13 mouse cellular contexts compared by ENCODE assay signal in genomic region chr5:114964967-114965898, GRCm38 (mm10). TPM values are rescaled to one million over a fixed set of nuclear protein-coding genes. Genes with fewer than 3 reads are reported as not detected.
DNase-seq lines count a peak whose midpoint lies in the region; ATAC-seq and TF ChIP-seq lines count a peak whose summit lies in the region.
"Had no signal": no experiment of that assay in that cellular context is flagged by ENCODE, and none has a peak within 500 bp of the region (broad histone marks: within the 10 kb centered on the region; RNA-seq: fewer than 3 reads in every experiment).

No protein-coding gene starts in this region.

- peaks cover 44% of the 10 kb centered on the region for H3K4me1 ChIP-seq in kidney, embryonic 16.5 days (ENCODE audit: insufficient read depth, low read length)
- H3K4me1 ChIP-seq in liver, postnatal 0 days (ENCODE audit: insufficient read depth), result peaks cover 16% of the 10 kb centered on the region
- peaks cover 17% of the 10 kb centered on the region for H3K4me1 ChIP-seq in midbrain, embryonic 10.5 days
- no peaks in the 10 kb centered on the region for H3K4me1 ChIP-seq in midbrain, postnatal 0 days (ENCODE audit: insufficient read depth, low read length)
- H3K4me1 ChIP-seq: lung, embryonic 15.5 days had no signal

- 40% methylated on average over 17 of the region's 17 CpGs for WGBS in kidney, embryonic 16.5 days
- WGBS in liver, postnatal 0 days (ENCODE audit: insufficient replicate concordance), result 36% methylated on average over 17 of the region's 17 CpGs
- WGBS in midbrain, embryonic 10.5 days, result 77% methylated on average over 17 of the region's 17 CpGs
- WGBS in midbrain, postnatal 0 days, result 73% methylated on average over 17 of the region's 17 CpGs

- no peaks in the 10 kb centered on the region for H3K9me3 ChIP-seq in kidney, embryonic 16.5 days (ENCODE audit: low read length)
- no peaks in the 10 kb centered on the region for H3K9me3 ChIP-seq in liver, postnatal 0 days (ENCODE audit: low read length)
- no peaks in the 10 kb centered on the region for H3K9me3 ChIP-seq in midbrain, embryonic 10.5 days (replicated peaks)
- no peaks in the 10 kb centered on the region for H3K9me3 ChIP-seq in midbrain, postnatal 0 days (ENCODE audit: low read length)
- H3K9me3 ChIP-seq: G1E; lung, embryonic 15.5 days; midbrain, embryonic 12.5 days; neural tube, embryonic 15.5 days had no signal

- ATAC-seq in kidney, embryonic 16.5 days (ENCODE audit: low FRiP score, low TSS enrichment), result 0 out of 2 replicates have a peak, but pooled peaks have one; percentile 25
- peak; percentile 35; the same call in 1 of the 2 replicates for ATAC-seq in liver, postnatal 0 days
- ATAC-seq in midbrain, postnatal 0 days (ENCODE audit: low FRiP score), result no peak

- no peak overlapping the region for H3K4me3 ChIP-seq in kidney, embryonic 16.5 days (ENCODE audit: low read length)
- no peak overlapping the region for H3K4me3 ChIP-seq in liver, postnatal 0 days (ENCODE audit: low read depth, low read length)
- no peak overlapping the region for H3K4me3 ChIP-seq in midbrain, embryonic 10.5 days
- no peak overlapping the region for H3K4me3 ChIP-seq in midbrain, postnatal 0 days (ENCODE audit: low read depth, low read length)
- H3K4me3 ChIP-seq: lung, embryonic 15.5 days; midbrain, embryonic 12.5 days; neural tube, embryonic 15.5 days had no signal

- peak overlapping the region; percentile 30; the same call in 1 of the 2 replicates for H3K4me2 ChIP-seq in kidney, embryonic 16.5 days (replicated peaks; ENCODE audit: low read depth, low read length)
- peak overlapping the region; percentile 61 for H3K4me2 ChIP-seq in liver, postnatal 0 days (ENCODE audit: low read depth, low read length)
- H3K4me2 ChIP-seq in midbrain, postnatal 0 days (ENCODE audit: low read depth, low read length, poor library complexity, severe bottlenecking), result no peak overlapping the region
- H3K4me2 ChIP-seq: lung, embryonic 15.5 days; midbrain, embryonic 12.5 days; neural tube, embryonic 15.5 days had no signal

- no peak for TF ChIP-seq CTCF in liver, postnatal 0 days (IDR thresholded peaks at IDR 0.05; ENCODE audit: low read depth)
- TF ChIP-seq CTCF in midbrain, postnatal 0 days (IDR thresholded peaks at IDR 0.05), result no peak

- no peak for TF ChIP-seq EP300 in liver, postnatal 0 days (IDR thresholded peaks at IDR 0.05; ENCODE audit: low read depth)

- peak overlapping the region; percentile 93 for H3K27ac ChIP-seq in kidney, embryonic 16.5 days (ENCODE audit: low read length)
- H3K27ac ChIP-seq in liver, postnatal 0 days (ENCODE audit: low read depth), result peak overlapping the region; percentile 70
- H3K27ac ChIP-seq in midbrain, embryonic 10.5 days (replicated peaks), result no peak overlapping the region
- H3K27ac ChIP-seq in midbrain, postnatal 0 days (ENCODE audit: low read depth, low read length), result no peak overlapping the region
- H3K27ac ChIP-seq: lung, embryonic 15.5 days; midbrain, embryonic 12.5 days; neural tube, embryonic 15.5 days had no signal

- no peaks in the 10 kb centered on the region for H3K27me3 ChIP-seq in kidney, embryonic 16.5 days (ENCODE audit: insufficient read depth, low read length)
- H3K27me3 ChIP-seq in liver, postnatal 0 days (ENCODE audit: insufficient read depth, low read length), result no peaks in the 10 kb centered on the region
- H3K27me3 ChIP-seq in midbrain, embryonic 10.5 days (ENCODE audit: low read depth, poor library complexity, severe bottlenecking), result peaks cover 22% of the 10 kb centered on the region
- H3K27me3 ChIP-seq in midbrain, postnatal 0 days (ENCODE audit: insufficient read depth, low read length), result no peaks in the 10 kb centered on the region

- H3K36me3 ChIP-seq in kidney, embryonic 16.5 days (ENCODE audit: insufficient read depth, low read length), result no peaks in the 10 kb centered on the region
- no peaks in the 10 kb centered on the region for H3K36me3 ChIP-seq in liver, postnatal 0 days (replicated peaks; ENCODE audit: insufficient read depth, low read length)
- no peaks in the 10 kb centered on the region for H3K36me3 ChIP-seq in midbrain, embryonic 10.5 days
- no peaks in the 10 kb centered on the region for H3K36me3 ChIP-seq in midbrain, postnatal 0 days (ENCODE audit: insufficient read depth, low read length)
- H3K36me3 ChIP-seq: G1E; lung, embryonic 15.5 days; midbrain, embryonic 12.5 days; neural tube, embryonic 15.5 days had no signal

- DNase-seq in CD4-positive helper T cell, adult 2 months (ENCODE audit: low read depth, low spot score), result peak; percentile 17
- peak; percentile 9 for DNase-seq in T-cell, adult 2 months (ENCODE audit: low spot score)
- no peak for DNase-seq in liver, postnatal 0 days
- no peak for DNase-seq in midbrain, embryonic 10.5 days (ENCODE audit: low spot score)
- no peak for DNase-seq in midbrain, postnatal 0 days (ENCODE audit: low spot score)
- no peak for DNase-seq in cerebellum, postnatal 25 days

- H3K9ac ChIP-seq in kidney, embryonic 16.5 days (replicated peaks; ENCODE audit: low read length), result peak overlapping the region; percentile 27; the same call in 1 of the 2 replicates
- peak overlapping the region; percentile 34 for H3K9ac ChIP-seq in liver, postnatal 0 days (replicated peaks)
- no peak overlapping the region for H3K9ac ChIP-seq in midbrain, postnatal 0 days (replicated peaks; ENCODE audit: low read length, poor library complexity, severe bottlenecking)
- H3K9ac ChIP-seq: lung, embryonic 15.5 days; midbrain, embryonic 12.5 days; neural tube, embryonic 15.5 days had no signal

RNA-seq across cellular contexts. Expression of gene Hnf1a, which starts 5.7 kb away (rescaled TPM):
- polyA plus RNA-seq in kidney, embryonic 16.5 days (2015; fragmentation: Nextera tagmentation; extraction: Ambion mirVana), result 12.6 and 15.4 TPM in 2 replicates
- polyA plus RNA-seq in liver, postnatal 0 days (2015; fragmentation: Nextera tagmentation; extraction: Ambion mirVana), result 5.6 and 7.0 TPM in 2 replicates
- 0.06 TPM in 1 of 2 replicates, not detected in the other for polyA plus RNA-seq in midbrain, embryonic 10.5 days (2016; fragmentation: Nextera tagmentation; extraction: Ambion mirVana)
- total RNA-seq in midbrain, postnatal 0 days (2014; rRNA removed), result not detected in 2 replicates
- 0.05 and 0.06 TPM in 2 replicates for polyA plus RNA-seq in midbrain, postnatal 0 days (2015; fragmentation: Nextera tagmentation; extraction: Ambion mirVana)
- total RNA-seq: left cerebral cortex, adult 8-10 months had no signal
- polyA plus RNA-seq: cortical plate, adult 2 months; G1E had no signal

RNA-seq across cellular contexts. Expression of gene 2210016L21Rik, which starts 23.3 kb away (rescaled TPM):
- polyA plus RNA-seq in kidney, embryonic 16.5 days (2015; fragmentation: Nextera tagmentation; extraction: Ambion mirVana), result 55.7 and 63.3 TPM in 2 replicates
- 10.4 and 15.3 TPM in 2 replicates for polyA plus RNA-seq in liver, postnatal 0 days (2015; fragmentation: Nextera tagmentation; extraction: Ambion mirVana)
- 48.7 and 50.3 TPM in 2 replicates for polyA plus RNA-seq in midbrain, embryonic 10.5 days (2016; fragmentation: Nextera tagmentation; extraction: Ambion mirVana)
- total RNA-seq in midbrain, postnatal 0 days (2014; rRNA removed), result 62.9 and 71.3 TPM in 2 replicates
- polyA plus RNA-seq in midbrain, postnatal 0 days (2015; fragmentation: Nextera tagmentation; extraction: Ambion mirVana), result 189 and 225 TPM in 2 replicates

RNA-seq across cellular contexts. Expression of gene Oasl1, which starts 42.2 kb away (rescaled TPM):
- 1.5 and 2.1 TPM in 2 replicates for polyA plus RNA-seq in kidney, embryonic 16.5 days (2015; fragmentation: Nextera tagmentation; extraction: Ambion mirVana)
- 2.2 TPM in 2 replicates for polyA plus RNA-seq in liver, postnatal 0 days (2015; fragmentation: Nextera tagmentation; extraction: Ambion mirVana)
- not detected in 2 replicates for polyA plus RNA-seq in midbrain, embryonic 10.5 days (2016; fragmentation: Nextera tagmentation; extraction: Ambion mirVana)
- total RNA-seq in midbrain, postnatal 0 days (2014; rRNA removed), result 0.24 and 3.8 TPM in 2 replicates
- 0.32 and 0.79 TPM in 2 replicates for polyA plus RNA-seq in midbrain, postnatal 0 days (2015; fragmentation: Nextera tagmentation; extraction: Ambion mirVana)

RNA-seq across cellular contexts. Expression of gene Sppl3, which starts 45.7 kb away (rescaled TPM):
- 12.3 and 13.6 TPM in 2 replicates for polyA plus RNA-seq in kidney, embryonic 16.5 days (2015; fragmentation: Nextera tagmentation; extraction: Ambion mirVana)
- polyA plus RNA-seq in liver, postnatal 0 days (2015; fragmentation: Nextera tagmentation; extraction: Ambion mirVana), result 9.2 and 11.5 TPM in 2 replicates
- 11.5 and 12.0 TPM in 2 replicates for polyA plus RNA-seq in midbrain, embryonic 10.5 days (2016; fragmentation: Nextera tagmentation; extraction: Ambion mirVana)
- 153 TPM in 2 replicates for total RNA-seq in midbrain, postnatal 0 days (2014; rRNA removed)
- 34.9 and 37.1 TPM in 2 replicates for polyA plus RNA-seq in midbrain, postnatal 0 days (2015; fragmentation: Nextera tagmentation; extraction: Ambion mirVana)

Comparison
In these comparisons a context has a peak if more than half of its experiments do, and no peak if none do; other contexts are left out.
1. DNase-seq: peak in CD4-positive helper T cell, adult 2 months (single experiment) and T-cell, adult 2 months (single experiment); none in liver, postnatal 0 days (single experiment), midbrain, embryonic 10.5 days (single experiment), midbrain, postnatal 0 days (single experiment) and cerebellum, postnatal 25 days (0 of 2).
2. H3K27ac ChIP-seq: peak in kidney, embryonic 16.5 days (single experiment) and liver, postnatal 0 days (single experiment); none in midbrain, embryonic 10.5 days (single experiment) and midbrain, postnatal 0 days (single experiment).